Mouse (Mus musculus): ENCODE results near the gene Axdnd1.
"Not testable (repeated sequence)": the region's sequence is repeated elsewhere in the genome, so short reads cannot be mapped to it uniquely, and the experiment has no call there.

Gene Axdnd1

GRCm38 (mm10) chr1:156437726-156438125 lies 16.8 kb upstream of the Axdnd1 start:
- in situ Hi-C loops (cut with MboI; ENCODE audit: low sequenced_read_pairs), result no loop called here

GRCm38 (mm10) chr1:156437016-156437708 lies 16.2 kb upstream of the Axdnd1 start:
- in situ Hi-C loops (cut with MboI; ENCODE audit: low sequenced_read_pairs), result no loop called here

GRCm38 (mm10) chr1:156433497-156433896 lies 12.5 kb upstream of the Axdnd1 start:
- in situ Hi-C loops (cut with MboI; ENCODE audit: low sequenced_read_pairs), result no loop called here

GRCm38 (mm10) chr1:156432498-156432897 lies 11.5 kb upstream of the Axdnd1 start:
- in situ Hi-C loops (cut with MboI; ENCODE audit: low sequenced_read_pairs), result no loop called here

DNA sequence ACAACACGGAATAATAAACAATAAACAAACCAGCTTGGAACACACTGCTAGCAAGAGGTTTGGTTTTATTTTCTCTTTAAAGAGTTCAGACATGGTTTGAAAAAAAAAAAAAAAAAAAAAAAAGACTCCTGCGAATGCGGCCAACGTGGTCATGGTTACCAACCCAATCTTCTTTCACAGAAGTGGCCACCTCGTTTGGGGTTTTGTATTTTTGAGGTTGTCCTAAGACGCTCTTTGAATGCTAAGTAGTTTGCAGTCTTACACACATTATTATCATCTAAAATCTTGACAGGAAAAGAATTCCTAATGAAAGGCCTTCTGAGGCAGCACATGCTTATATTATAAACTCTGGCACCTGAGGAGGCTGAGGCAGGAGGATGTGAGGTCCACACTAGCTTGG lies 7.5 kb upstream of the Axdnd1 start:
- in situ Hi-C loops (cut with MboI; ENCODE audit: low sequenced_read_pairs), result no loop called here

GRCm38 (mm10) chr1:156425746-156426145 lies 4.8 kb upstream of the Axdnd1 start:
- in situ Hi-C loops (cut with MboI; ENCODE audit: low sequenced_read_pairs), result no loop called here

DNA sequence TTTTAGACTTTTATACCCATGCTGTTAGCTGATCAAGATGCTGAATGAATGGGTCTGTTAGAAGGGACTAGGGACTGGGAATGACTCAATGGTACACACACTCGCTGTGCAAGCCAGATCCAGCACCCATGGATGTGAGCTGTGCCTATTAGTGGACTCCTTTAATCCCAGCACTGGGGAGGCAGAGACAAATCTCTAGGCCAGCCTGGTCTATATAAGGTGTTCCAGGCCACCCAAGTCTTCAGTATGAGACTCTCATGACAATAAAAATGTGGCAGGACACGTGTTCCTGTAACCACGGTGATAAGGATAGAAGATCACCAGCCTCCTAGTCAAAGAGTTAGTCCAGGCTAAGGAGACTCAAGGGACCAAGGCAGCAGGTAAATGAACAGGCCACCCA lies 3.1 kb upstream of the Axdnd1 start:
- in situ Hi-C loops (cut with MboI; ENCODE audit: low sequenced_read_pairs), result no loop called here

GRCm38 (mm10) chr1:156423493-156423892 lies 2.5 kb upstream of the Axdnd1 start:
- in situ Hi-C loops (cut with MboI; ENCODE audit: low sequenced_read_pairs), result no loop called here

- in situ Hi-C loops (cut with MboI; ENCODE audit: low sequenced_read_pairs), result no loop called here
Observed at GRCm38 (mm10) chr1:156422856-156423255, 1.9 kb upstream of the Axdnd1 start.

- in situ Hi-C loops (cut with MboI; ENCODE audit: low sequenced_read_pairs), result no loop called here
Observed at GRCm38 (mm10) chr1:156418170-156418569, 2.8 kb downstream of the Axdnd1 start.

GRCm38 (mm10) chr1:156408521-156408920 lies 12.4 kb downstream of the Axdnd1 start:
- in situ Hi-C loops (cut with MboI; ENCODE audit: low sequenced_read_pairs), result no loop called here

DNA sequence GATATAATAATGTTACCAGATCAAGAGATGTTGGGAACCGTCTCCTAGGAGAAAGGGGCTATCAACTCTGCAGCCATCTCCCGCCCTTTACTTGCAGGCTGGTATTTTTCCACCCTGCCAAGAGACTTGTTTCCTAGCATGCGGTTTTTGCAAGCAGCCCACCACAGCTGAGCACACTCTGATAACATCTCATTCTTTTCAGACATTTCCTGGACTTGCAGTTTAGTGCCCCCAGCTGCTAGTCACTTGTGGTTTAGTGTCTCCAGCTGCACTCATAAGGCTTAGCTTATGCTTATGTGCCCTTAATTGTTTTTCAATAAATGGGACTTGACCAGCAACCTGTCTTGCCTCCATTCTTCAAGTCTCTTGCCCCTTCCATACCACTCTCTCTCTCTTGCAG lies 13.0 kb downstream of the Axdnd1 start:
- in situ Hi-C loops (cut with MboI; ENCODE audit: low sequenced_read_pairs), result no loop called here

- in situ Hi-C loops (cut with MboI; ENCODE audit: low sequenced_read_pairs), result no loop called here
Observed at GRCm38 (mm10) chr1:156403251-156403650, 17.7 kb downstream of the Axdnd1 start.

- in situ Hi-C loops (cut with MboI; ENCODE audit: low sequenced_read_pairs), result no loop called here
Observed at GRCm38 (mm10) chr1:156402491-156402890, 18.5 kb downstream of the Axdnd1 start.

- in situ Hi-C loops (cut with MboI; ENCODE audit: low sequenced_read_pairs), result not testable (repeated sequence)
Observed at GRCm38 (mm10) chr1:156400159-156400558, 20.8 kb downstream of the Axdnd1 start.

- in situ Hi-C loops (cut with MboI; ENCODE audit: low sequenced_read_pairs), result no loop called here
Observed at GRCm38 (mm10) chr1:156393148-156393547, 27.8 kb downstream of the Axdnd1 start.

DNA sequence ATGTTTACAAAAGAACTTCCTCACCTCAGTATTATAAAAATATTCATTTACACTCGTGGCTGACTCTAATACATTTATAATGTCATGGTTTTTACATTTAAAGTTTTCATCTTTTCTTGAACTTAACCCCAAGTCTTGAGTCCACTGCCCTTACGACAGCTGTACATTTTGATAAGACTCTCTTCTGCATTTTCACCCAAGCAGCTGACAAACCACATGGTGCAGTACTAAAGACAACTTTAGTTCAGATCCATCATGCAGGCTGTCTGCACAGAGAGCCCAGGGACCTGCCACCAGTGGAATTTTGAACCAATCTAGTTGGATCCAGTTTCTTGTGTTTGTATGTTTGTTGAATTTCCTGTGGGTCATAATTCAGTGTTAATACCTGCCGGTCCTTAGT lies 34.1 kb downstream of the Axdnd1 start:
- in situ Hi-C loops (cut with MboI; ENCODE audit: low sequenced_read_pairs), result no loop called here

- in situ Hi-C loops (cut with MboI; ENCODE audit: low sequenced_read_pairs), result no loop called here
Observed at GRCm38 (mm10) chr1:156386232-156386631, 34.7 kb downstream of the Axdnd1 start.

DNA sequence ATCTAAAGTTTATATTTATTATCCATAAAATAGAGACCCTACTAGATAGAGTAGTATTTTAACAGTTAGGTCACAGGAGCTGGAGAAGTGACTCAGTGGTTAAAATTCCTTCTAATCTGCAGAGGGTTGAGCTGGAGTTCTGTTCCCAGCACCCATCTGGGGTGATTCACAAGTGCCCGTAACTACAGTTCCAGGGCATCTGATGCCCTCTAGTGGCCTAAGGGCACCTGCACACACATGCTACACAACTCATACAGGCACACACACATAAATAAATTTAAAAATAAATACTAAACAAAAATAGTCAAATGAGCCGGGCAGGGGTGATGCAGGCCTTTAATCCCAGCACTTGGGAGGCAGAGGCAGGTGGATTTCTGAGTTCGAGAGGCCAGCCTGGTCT lies 39.7 kb downstream of the Axdnd1 start:
- in situ Hi-C loops (cut with MboI; ENCODE audit: low sequenced_read_pairs), result no loop called here

- in situ Hi-C loops (cut with MboI; ENCODE audit: low sequenced_read_pairs), result no loop called here
Observed at GRCm38 (mm10) chr1:156365740-156366139, 55.2 kb downstream of the Axdnd1 start, which contains the start of gene Gm2000. Gene Gm2000, plus strand, starts transcription at chr1:156366040.

- in situ Hi-C loops (cut with MboI; ENCODE audit: low sequenced_read_pairs), result no loop called here
Observed at GRCm38 (mm10) chr1:156352466-156352865, 68.5 kb downstream of the Axdnd1 start.

DNA sequence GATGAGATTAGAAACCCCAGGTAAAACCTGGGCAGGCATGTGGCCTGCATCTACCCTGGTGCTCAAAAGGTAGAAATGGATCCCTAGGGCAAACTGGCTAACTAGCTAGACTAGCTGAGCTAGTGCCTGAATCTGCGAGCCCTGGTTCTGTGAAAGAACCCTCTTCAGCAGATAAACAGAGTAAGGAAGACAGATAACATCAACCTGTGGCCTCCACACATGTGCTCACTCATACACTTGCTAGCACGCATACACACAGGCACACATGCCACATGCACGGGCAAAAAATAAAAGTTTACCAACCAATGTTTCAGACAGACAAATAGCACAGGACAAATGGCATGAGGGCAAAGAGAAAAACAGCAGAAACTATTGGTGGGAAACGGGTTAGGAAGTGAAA lies 70.5 kb downstream of the Axdnd1 start:
- in situ Hi-C loops (cut with MboI; ENCODE audit: low sequenced_read_pairs), result no loop called here

- in situ Hi-C loops (cut with MboI; ENCODE audit: low sequenced_read_pairs), result no loop called here
Observed at GRCm38 (mm10) chr1:156349031-156349430, 71.9 kb downstream of the Axdnd1 start.

Measured in CH12F3 (cell line).